Mouse (Mus musculus) CH12.LX (cell line): ENCODE results near the gene Ptdss2. TPM values are rescaled to one million over a fixed set of nuclear protein-coding genes. Genes with fewer than 3 reads are reported as not detected.
A peak's percentile ranks its signal among the peaks of the same experiment; 100 is the strongest.

Experiments
- DNase-seq: peaks from one replicate; pipeline ENCODE4 v3.0.0-alpha.2; 2013; ENCODE audit errors: extremely low read depth
- H3K27ac ChIP-seq: 2 replicates; pipeline ENCODE4 v1.5.1; 2012; ENCODE audit warnings: low read depth, mild to moderate bottlenecking, control low read depth, moderate library complexity; ENCODE audit not compliant: insufficient read depth
- H3K27me3 ChIP-seq: replicated peaks from 2 replicates; pipeline ENCODE3; 2012; ENCODE audit warnings: inconsistent platforms
- H3K36me3 ChIP-seq, 2 experiments: replicated peaks in 1 of 2; 2 replicates each; pipeline versions ENCODE3 to v1.6.1; 2012; ENCODE audit warnings: inconsistent platforms in 1 of 2, low read length in 1 of 2, mild to moderate bottlenecking in 1 of 2, mixed read lengths in 1 of 2, moderate library complexity in 1 of 2; ENCODE audit not compliant: control insufficient read depth in 1 of 2, insufficient read depth in 1 of 2
- H3K4me1 ChIP-seq, 2 experiments: 2 replicates each; pipeline ENCODE4 v1.6.1; 2012; ENCODE audit warnings: inconsistent platforms in 1 of 2, moderate library complexity in 1 of 2; ENCODE audit not compliant: insufficient read depth in 2 of 2, control insufficient read depth in 1 of 2
- H3K4me2 ChIP-seq: 2 replicates; pipeline ENCODE4 v1.6.1; 2012; ENCODE audit warnings: low read depth, mild to moderate bottlenecking, control low read depth; ENCODE audit not compliant: poor library complexity, insufficient read depth, severe bottlenecking
- H3K4me3 ChIP-seq, 3 experiments: fragments of 150-350 bp in 1 of 3; sonication (generic) in 1 of 3; replicated peaks in 1 of 3; 2 replicates each; pipeline versions ENCODE3 to v1.5.1; 2011 to 2012; ENCODE audit warnings: low read depth in 2 of 3, low read length in 2 of 3, mild to moderate bottlenecking in 2 of 3, moderate library complexity in 2 of 3, control low read depth in 1 of 3, improper control_type of control experiment in 1 of 3, inconsistent platforms in 1 of 3, mixed read lengths in 1 of 3; ENCODE audit not compliant: poor library complexity in 1 of 3
- H3K79me2 ChIP-seq: replicated peaks from 2 replicates; pipeline ENCODE4 v1.6.1; 2012; ENCODE audit warnings: mild to moderate bottlenecking, moderate library complexity; ENCODE audit not compliant: control insufficient read depth, poor library complexity, insufficient read depth, severe bottlenecking; ENCODE audit errors: extremely low read depth
- H3K9ac ChIP-seq: 2 replicates; pipeline ENCODE4 v1.6.1; 2012; ENCODE audit warnings: low read depth, mild to moderate bottlenecking, control low read depth, moderate library complexity; ENCODE audit not compliant: insufficient read depth
- H3K9me3 ChIP-seq: replicated peaks from 2 replicates; pipeline ENCODE3; 2012; ENCODE audit warnings: low read length, inconsistent platforms, mixed read lengths
- CHD2 ChIP-seq: IDR thresholded peaks from 2 replicates; pipeline ENCODE4 v1.6.1; 2011; ENCODE audit warnings: low read length, improper control_type of control experiment
- E2F4 ChIP-seq: IDR thresholded peaks from 2 replicates; pipeline ENCODE4 v1.6.1; 2011; ENCODE audit warnings: low read depth, low read length, improper control_type of control experiment; ENCODE audit not compliant: insufficient replicate concordance
- EP300 ChIP-seq: IDR thresholded peaks from 2 replicates; pipeline ENCODE4 v1.6.1; 2011; ENCODE audit warnings: low read length, improper control_type of control experiment
- ETS1 ChIP-seq: conservative IDR thresholded peaks from 2 replicates; pipeline ENCODE4 v1.6.1; 2012; ENCODE audit warnings: low read depth, mild to moderate bottlenecking, inconsistent platforms, low read length, improper control_type of control experiment, moderate library complexity
- JUND ChIP-seq: conservative IDR thresholded peaks from 2 replicates; pipeline ENCODE4 v1.6.1; 2011; ENCODE audit warnings: low read depth, low read length, improper control_type of control experiment
- MAZ ChIP-seq: IDR thresholded peaks from 2 replicates; pipeline ENCODE4 v1.6.1; 2012; ENCODE audit warnings: low read depth, mild to moderate bottlenecking, inconsistent platforms, low read length, improper control_type of control experiment, moderate library complexity
- NRF1 ChIP-seq: IDR thresholded peaks from 2 replicates; pipeline ENCODE4 v1.6.1; 2014; ENCODE audit warnings: low read depth, mild to moderate bottlenecking, inconsistent platforms, low read length, improper control_type of control experiment, moderate library complexity
- PAX5 ChIP-seq: IDR thresholded peaks from 2 replicates; pipeline ENCODE4 v1.6.1; 2012; ENCODE audit warnings: low read length, inconsistent platforms, mixed read lengths
- POLR2A ChIP-seq: IDR thresholded peaks from 2 replicates; pipeline ENCODE4 v1.6.1; 2011; ENCODE audit warnings: low read depth, mild to moderate bottlenecking, improper control_type of control experiment, low read length
- POLR2AphosphoS2 ChIP-seq: IDR thresholded peaks from 2 replicates; pipeline ENCODE4 v1.6.1; 2011; ENCODE audit warnings: low read depth, low read length, improper control_type of control experiment
- RAD21 ChIP-seq: IDR thresholded peaks from 2 replicates; pipeline ENCODE4 v1.6.1; 2011; ENCODE audit warnings: low read depth, mild to moderate bottlenecking, low read length, improper control_type of control experiment, moderate library complexity
- RCOR1 ChIP-seq: conservative IDR thresholded peaks from 2 replicates; pipeline ENCODE4 v1.6.1; 2012; ENCODE audit warnings: low read depth, mild to moderate bottlenecking, inconsistent platforms, low read length, improper control_type of control experiment
- TCF12 ChIP-seq: IDR thresholded peaks from 2 replicates; pipeline ENCODE4 v1.6.1; 2014; ENCODE audit warnings: low read depth, mild to moderate bottlenecking, inconsistent platforms, low read length, improper control_type of control experiment
- UBTF ChIP-seq: IDR thresholded peaks from 2 replicates; pipeline ENCODE4 v1.6.1; 2012; ENCODE audit warnings: low read depth, mild to moderate bottlenecking, inconsistent platforms, low read length, improper control_type of control experiment, moderate library complexity
- USF1 ChIP-seq: IDR thresholded peaks from 2 replicates; pipeline ENCODE4 v1.6.1; 2014; ENCODE audit warnings: low read depth, mild to moderate bottlenecking, inconsistent platforms, low read length, improper control_type of control experiment
- ZKSCAN1 ChIP-seq: IDR thresholded peaks from 2 replicates; pipeline ENCODE4 v1.6.1; 2012; ENCODE audit warnings: low read depth, inconsistent platforms, low read length, improper control_type of control experiment, borderline replicate concordance
- ZMIZ1 ChIP-seq: IDR thresholded peaks from 2 replicates; pipeline ENCODE4 v1.6.1; 2012; ENCODE audit warnings: low read depth, mild to moderate bottlenecking, inconsistent platforms, low read length, improper control_type of control experiment
- ZNF384 ChIP-seq: IDR thresholded peaks from 2 replicates; pipeline ENCODE4 v1.6.1; 2012; ENCODE audit warnings: low read depth, low read length, improper control_type of control experiment, inconsistent platforms
- dilution Hi-C: fragments of 300-500 bp; cut with MboI; formaldehyde crosslinking; loops from 2 replicates; pipeline ENCODE4 v1.14.3; 2020; ENCODE audit warnings: low sequenced_read_pairs; ENCODE audit not compliant: extremely low pct_unique_long_range_greater_than_20kb, extremely low pct_ligation_motif_present
- in situ Hi-C: fragments of 300-500 bp; cut with MboI; formaldehyde crosslinking; loops from 3 replicates; pipeline ENCODE4 v1.14.3; 2019; ENCODE audit warnings: low sequenced_read_pairs, low pct_ligation_motif_present, low pct_unique_long_range_greater_than_20kb, mixed read lengths
- polyA plus RNA-seq: library from polyadenylated mRNA; unstranded; fragments of >175 nt; gene quantifications from 2 replicates; pipeline ENCODE4 v1.2.1, GENCODE M21; 2012; ENCODE audit warnings: low read depth; ENCODE audit not compliant: insufficient read length
- total RNA-seq, 2 experiments: library from RNA; depleted of rRNA; stranded (reverse); fragments of 300-350 nt in 1 of 2; fragments of >200 nt in 1 of 2; gene quantifications; 2 replicates each; pipeline ENCODE4 v1.2.3; 2012 to 2014

The Ptdss2 gene
- total and polyA plus RNA-seq, 3 experiments: 2.9 to 22.9 (median 12.0) TPM

GRCm38 (mm10) chr7:141131904-141132755 is 9.9 kb downstream of the Ptdss2 start:
- Histone ChIP-seq H3K27me3 (peaks cover 2% of the 10 kb centered on the region), H3K79me2 (0 out of 2 replicates have a peak, but pooled peaks cover 3% of the 10 kb centered on the region), H3K27ac (no peak overlapping the region), H3K4me2 (peak overlapping the region; percentile 82), H3K4me3 (peak overlapping the region; percentile 72 to 95 (median 92)), H3K9me3 (no peaks in the 10 kb centered on the region), H3K9ac (peak overlapping the region; percentile 94), H3K36me3 (peaks cover 19 to 31% of the 10 kb centered on the region in 2 experiments), H3K4me1 (peaks cover 3 to 29% of the 10 kb centered on the region in 2 experiments; a peak in 2 of 4 replicates)
- in situ Hi-C loops (loop anchor here (5.0 kb wide), 2 partner anchors 35 kb away; no protein-coding TSS in a partner anchor), dilution Hi-C loops (no loop called here)
- TF ChIP-seq NRF1 (no peak), UBTF (no peak), RCOR1 (no peak), E2F4 (no peak), ETS1 (no peak), POLR2A (no peak), MAZ (no peak), TCF12 (no peak), RAD21 (no peak), ZNF384 (no peak), EP300 (no peak), JUND (no peak), ZMIZ1 (no peak), CHD2 (no peak), USF1 (no peak), POLR2AphosphoS2 (no peak)
- no peak for DNase-seq

GRCm38 (mm10) chr7:141141326-141141725 is 19.1 kb downstream of the Ptdss2 start:
- Histone ChIP-seq H3K4me2 (no peak overlapping the region), H3K4me1 (peaks cover 2 to 7% of the 10 kb centered on the region in 2 experiments; a peak in 1 of 4 replicates)
- dilution Hi-C loops: no loop called here

More at GRCm38 (mm10) chr7:141141326-141141725, 19.1 kb downstream of the Ptdss2 start:
- H3K27me3 ChIP-seq: no peaks in the 10 kb centered on the region
- no peak for DNase-seq
- no peaks in the 10 kb centered on the region for H3K9me3 ChIP-seq
- H3K4me3 ChIP-seq: no peak overlapping the region
- in situ Hi-C loops: no loop called here
- no peaks in the 10 kb centered on the region for H3K79me2 ChIP-seq
- peaks cover 32 to 81% of the 10 kb centered on the region in 2 experiments for H3K36me3 ChIP-seq
- TF ChIP-seq ZKSCAN1: no peak
- no peak for TF ChIP-seq POLR2AphosphoS2
- TF ChIP-seq PAX5: no peak
- no peak overlapping the region for H3K9ac ChIP-seq
- H3K27ac ChIP-seq: no peak overlapping the region
